Mouse (Mus musculus) midbrain, postnatal 0 days (tissue): ENCODE measurements around the gene Cachd1. TPM values are rescaled to one million over a fixed set of nuclear protein-coding genes. Genes with fewer than 3 reads are reported as not detected.

Experiments used
- ATAC-seq: fragments of 200-750 bp; cut with Nextera tagmentation; 2 replicates; pipeline ENCODE4 v1.8.0; 2017; ENCODE audit warnings: moderate number of reproducible peaks, mild to moderate bottlenecking, moderate TSS enrichment, moderate library complexity; ENCODE audit not compliant: low FRiP score
- DNase-seq: peaks from one replicate; pipeline ENCODE4 v3.0.0-alpha.2; 2015; ENCODE audit warnings: low spot score
- H3K27ac ChIP-seq: fragments of 300-500 bp; sonication (generic); 2 replicates; pipeline ENCODE4 v1.5.1; 2014; ENCODE audit warnings: low read depth, mild to moderate bottlenecking, low read length, mixed read lengths
- H3K27me3 ChIP-seq: fragments of 300-500 bp; sonication (generic); 2 replicates; pipeline ENCODE4 v1.6.1; 2014; ENCODE audit warnings: low read length, control low read depth, mixed read lengths; ENCODE audit not compliant: insufficient read depth
- H3K36me3 ChIP-seq: fragments of 300-500 bp; sonication (generic); 2 replicates; pipeline ENCODE4 v1.6.1; 2014; ENCODE audit warnings: low read length, control low read depth, mixed read lengths; ENCODE audit not compliant: insufficient read depth
- H3K4me1 ChIP-seq: fragments of 300-500 bp; sonication (generic); 2 replicates; pipeline ENCODE4 v1.6.1; 2014; ENCODE audit warnings: mild to moderate bottlenecking, control low read depth, antibody characterized with exemption, low read length, mixed read lengths; ENCODE audit not compliant: insufficient read depth
- H3K4me2 ChIP-seq: fragments of 300-500 bp; sonication (generic); 2 replicates; pipeline ENCODE4 v1.6.1; 2014; ENCODE audit warnings: low read depth, mild to moderate bottlenecking, low read length, mixed read lengths; ENCODE audit not compliant: poor library complexity, severe bottlenecking
- H3K4me3 ChIP-seq: fragments of 300-500 bp; sonication (generic); 2 replicates; pipeline ENCODE4 v1.5.1; 2014; ENCODE audit warnings: low read depth, mild to moderate bottlenecking, low read length, moderate library complexity
- H3K9ac ChIP-seq: fragments of 300-500 bp; sonication (generic); replicated peaks from 2 replicates; pipeline ENCODE4 v1.6.1; 2014; ENCODE audit warnings: mild to moderate bottlenecking, low read length, moderate library complexity, mixed read lengths; ENCODE audit not compliant: poor library complexity, severe bottlenecking
- H3K9me3 ChIP-seq: fragments of 300-500 bp; sonication (generic); 2 replicates; pipeline ENCODE4 v1.6.1; 2016; ENCODE audit warnings: low read length, control low read depth
- CTCF ChIP-seq: IDR thresholded peaks from 2 replicates; pipeline ENCODE4 v1.5.1; 2016; ENCODE audit warnings: antibody characterized with exemption, mild to moderate bottlenecking
- WGBS: fragments of 180-500 bp; shearing (Covaris S2); extraction: QIAGEN DNeasy Blood & Tissue Kit; methylation state at CpG from one replicate; pipeline ENCODE4 v1.1.7; 2014; 5-methylcytosine and 5-hydroxymethylcytosine counted together
- polyA plus RNA-seq: library from polyadenylated mRNA; unstranded; fragments of >200 nt; fragmentation: Nextera tagmentation; extraction: Ambion mirVana; gene quantifications from 2 replicates; pipeline ENCODE4 v1.2.1, GENCODE M21; 2015
- total RNA-seq: library from RNA; depleted of rRNA; stranded (reverse); fragments of >200 nt; gene quantifications from 2 replicates; pipeline ENCODE4 v1.2.3, GENCODE M21; 2014

The Cachd1 gene
- total and polyA plus RNA-seq, 2 experiments from 2014 or later = 26.5 to 52.2 TPM

GRCm38 (mm10) chr4:100842629-100843028, 66.2 kb downstream of the Cachd1 start:
- H3K27me3 ChIP-seq = no peaks in the 10 kb centered on the region
- DNase-seq (no peak), ATAC-seq (no peak)
- no peak overlapping the region for H3K4me2 ChIP-seq
- H3K27ac ChIP-seq = peak overlapping the region; percentile 26; the same call in 1 of the 2 replicates
- peaks cover 7% of the 10 kb centered on the region; the same call in 1 of the 2 replicates for H3K4me1 ChIP-seq
- H3K4me3 ChIP-seq = no peak overlapping the region
- H3K9me3 ChIP-seq = no peaks in the 10 kb centered on the region
- WGBS = 15% methylated on average over 5 of the region's 5 CpGs
- no peak for TF ChIP-seq CTCF
- no peak overlapping the region for H3K9ac ChIP-seq
- H3K36me3 ChIP-seq = no peaks in the 10 kb centered on the region

GRCm38 (mm10) chr4:100843119-100843518, 66.6 kb downstream of the Cachd1 start:
- Histone ChIP-seq H3K4me3 (no peak overlapping the region), H3K9ac (no peak overlapping the region), H3K36me3 (no peaks in the 10 kb centered on the region), H3K27me3 (no peaks in the 10 kb centered on the region), H3K9me3 (no peaks in the 10 kb centered on the region), H3K4me1 (peaks cover 7% of the 10 kb centered on the region; the same call in 1 of the 2 replicates), H3K4me2 (no peak overlapping the region), H3K27ac (peak overlapping the region; percentile 26; the same call in 1 of the 2 replicates)
- ATAC-seq (no peak), DNase-seq (no peak)
- TF ChIP-seq CTCF = no peak
- 18% methylated on average over 5 of the region's 5 CpGs for WGBS

GRCm38 (mm10) chr4:100850846-100851495, 74.5 kb downstream of the Cachd1 start:
- no peaks in the 10 kb centered on the region for H3K27me3 ChIP-seq
- no peak overlapping the region for H3K4me2 ChIP-seq
- DNase-seq (no peak), ATAC-seq (no peak)
- H3K36me3 ChIP-seq = no peaks in the 10 kb centered on the region
- no peak for TF ChIP-seq CTCF
- no peak overlapping the region for H3K27ac ChIP-seq
- WGBS = 78% methylated on average over 7 of the region's 7 CpGs
- no peak overlapping the region for H3K4me3 ChIP-seq
- H3K4me1 ChIP-seq = 0 out of 2 replicates have a peak, but pooled peaks cover 4% of the 10 kb centered on the region
- H3K9ac ChIP-seq = no peak overlapping the region
- H3K9me3 ChIP-seq = no peaks in the 10 kb centered on the region

- no peak overlapping the region for H3K9ac ChIP-seq
- ATAC-seq (no peak), DNase-seq (no peak)
- TF ChIP-seq CTCF = no peak
- no peak overlapping the region for H3K4me2 ChIP-seq
- H3K4me3 ChIP-seq = no peak overlapping the region
- no peaks in the 10 kb centered on the region for H3K9me3 ChIP-seq
- no peaks in the 10 kb centered on the region for H3K27me3 ChIP-seq
- peaks cover 15% of the 10 kb centered on the region; the same call in 1 of the 2 replicates for H3K4me1 ChIP-seq
- 0 out of 2 replicates have a peak overlapping the region, but pooled peaks have one; percentile 32 for H3K27ac ChIP-seq
- no peaks in the 10 kb centered on the region for H3K36me3 ChIP-seq
- 41% methylated on average over 3 of the region's 3 CpGs for WGBS
These were observed 76.0 kb downstream of the Cachd1 start for GRCm38 (mm10) chr4:100852448-100852847.

- no peak for DNase-seq
- ATAC-seq = no peak
- no peak overlapping the region for H3K4me2 ChIP-seq
- WGBS = 58% methylated on average over 1 of the region's 1 CpGs
- peaks cover 15% of the 10 kb centered on the region; the same call in 1 of the 2 replicates for H3K4me1 ChIP-seq
- H3K9me3 ChIP-seq = no peaks in the 10 kb centered on the region
- TF ChIP-seq CTCF = no peak
- no peak overlapping the region for H3K27ac ChIP-seq
- H3K9ac ChIP-seq = no peak overlapping the region
- no peaks in the 10 kb centered on the region for H3K27me3 ChIP-seq
- H3K36me3 ChIP-seq = no peaks in the 10 kb centered on the region
- H3K4me3 ChIP-seq = no peak overlapping the region
These were observed 77.0 kb downstream of the Cachd1 start for GRCm38 (mm10) chr4:100853426-100853825.

- no peaks in the 10 kb centered on the region for H3K27me3 ChIP-seq
- no peak overlapping the region for H3K27ac ChIP-seq
- no peak for TF ChIP-seq CTCF
- no peak for DNase-seq
- WGBS = 59% methylated on average over 4 of the region's 4 CpGs
- H3K4me2 ChIP-seq = no peak overlapping the region
- no peak overlapping the region for H3K4me3 ChIP-seq
- H3K4me1 ChIP-seq = peaks cover 15% of the 10 kb centered on the region; the same call in 1 of the 2 replicates
- H3K9me3 ChIP-seq = no peaks in the 10 kb centered on the region
- H3K36me3 ChIP-seq = no peaks in the 10 kb centered on the region
- peak; percentile 54; the same call in 1 of the 2 replicates for ATAC-seq
- no peak overlapping the region for H3K9ac ChIP-seq
These were observed 78.9 kb downstream of the Cachd1 start for GRCm38 (mm10) chr4:100855373-100855772.
